In genomic region chrX:134296301-134296700, GRCm38 (mm10) we compare ENCODE assay signal across 8 mouse cellular contexts. TPM values are rescaled to one million over a fixed set of nuclear protein-coding genes. Genes with fewer than 3 reads are reported as not detected.
A peak's percentile ranks its signal among the peaks of the same experiment; 100 is the strongest.
DNase-seq lines count a peak whose midpoint lies in the region; ATAC-seq and TF ChIP-seq lines count a peak whose summit lies in the region.

No protein-coding gene starts in this region.

- peak overlapping the region; percentile 42 for H3K4me3 ChIP-seq in lung, adult 2 months (replicated peaks; ENCODE audit: extremely low read depth, low read depth, low read length)
- peak overlapping the region; percentile 48 to 49 for H3K4me3 ChIP-seq in heart, embryonic 14.5 days (ENCODE audit: control insufficient read depth in 1 of 2, insufficient read depth in 1 of 2, low read depth in 1 of 2, low read length in 2 of 2)
- H3K4me3 ChIP-seq in kidney, embryonic 15.5 days (replicated peaks): peak overlapping the region; percentile 46

- no peak for TF ChIP-seq POLR2A in lung, adult 2 months (IDR thresholded peaks at IDR 0.05; ENCODE audit: borderline replicate concordance, extremely low read depth, low read depth, low read length)

- H3K27me3 ChIP-seq in heart, embryonic 14.5 days (ENCODE audit: control insufficient read depth, insufficient read depth, low read length): 0 out of 2 replicates have a peak, but pooled peaks cover 4% of the 10 kb centered on the region
- peaks cover 51% of the 10 kb centered on the region for H3K27me3 ChIP-seq in kidney, embryonic 15.5 days

- no peak for TF ChIP-seq CTCF in lung, adult 2 months (IDR thresholded peaks at IDR 0.05; ENCODE audit: insufficient read depth, low read length)

- H3K9ac ChIP-seq in heart, embryonic 14.5 days (ENCODE audit: low read length): peak overlapping the region; percentile 56
- H3K9ac ChIP-seq in kidney, embryonic 15.5 days: 0 out of 2 replicates have a peak overlapping the region, but pooled peaks have one; percentile 4

- no peaks in the 10 kb centered on the region for H3K36me3 ChIP-seq in heart, embryonic 14.5 days (ENCODE audit: control insufficient read depth, insufficient read depth, low read length)
- no peaks in the 10 kb centered on the region for H3K36me3 ChIP-seq in kidney, embryonic 15.5 days

- DNase-seq in lung, adult 2 months: peak; percentile 3
- DNase-seq in lung, postnatal 25 days (ENCODE audit: low spot score): no peak
- peak; percentile 74 for DNase-seq in cerebellum, adult 9-11 months
- DNase-seq in testis, postnatal 10 days (ENCODE audit: low spot score): peak; percentile 73
- DNase-seq in thymus, postnatal 0 days (ENCODE audit: low spot score): no peak

- H3K4me2 ChIP-seq in heart, embryonic 14.5 days (ENCODE audit: low read length): peak overlapping the region; percentile 71
- H3K4me2 ChIP-seq in kidney, embryonic 15.5 days: peak overlapping the region; percentile 66

- H3K9me3 ChIP-seq in heart, embryonic 14.5 days (ENCODE audit: control insufficient read depth, low read length): no peaks in the 10 kb centered on the region
- no peaks in the 10 kb centered on the region for H3K9me3 ChIP-seq in kidney, embryonic 15.5 days (replicated peaks)

- H3K27ac ChIP-seq in heart, embryonic 14.5 days (replicated peaks in 1 of 2; ENCODE audit: control insufficient read depth in 1 of 2, insufficient read depth in 1 of 2, low read depth in 2 of 2, low read length in 2 of 2): no peak overlapping the region
- H3K27ac ChIP-seq in kidney, embryonic 15.5 days: no peak overlapping the region

- no peak for ATAC-seq in heart, embryonic 14.5 days (ENCODE audit: insufficient number of reproducible peaks, insufficient read depth, low FRiP score, low read depth)
- ATAC-seq in kidney, embryonic 15.5 days (replicated peaks; ENCODE audit: low FRiP score): no peak; the same call in 1 of the 2 replicates
- ATAC-seq in megakaryocyte progenitor cell, adult 5-6 weeks (replicated peaks; ENCODE audit: poor library complexity): peak; percentile 41

- 45% methylated on average over 9 of the region's 9 CpGs for WGBS in lung, adult 2 months
- WGBS in heart, embryonic 14.5 days: 40% methylated on average over 9 of the region's 9 CpGs
- 29% methylated on average over 9 of the region's 9 CpGs for whole genome bisulfite sequencing in kidney, embryonic 15.5 days

- peaks cover 2% of the 10 kb centered on the region for H3K4me1 ChIP-seq in lung, adult 2 months (ENCODE audit: control insufficient read depth, insufficient read depth, low read length)
- H3K4me1 ChIP-seq in heart, embryonic 14.5 days (ENCODE audit: control insufficient read depth in 2 of 2, insufficient read depth in 2 of 2, low read length in 2 of 2): no peaks in the 10 kb centered on the region; a peak in 1 of 4 replicates
- no peaks in the 10 kb centered on the region for H3K4me1 ChIP-seq in kidney, embryonic 15.5 days

RNA-seq across cellular contexts. Expression of gene Tmem35a, which starts 1.3 kb away (rescaled TPM):
- 1.1 and 1.6 TPM in 2 replicates for polyA plus RNA-seq in lung, adult 2 months (2012; rRNA removed)
- polyA plus RNA-seq in heart, embryonic 14.5 days (2014; fragmentation: Nextera tagmentation; extraction: Ambion mirVana): 14.8 and 20.2 TPM in 2 replicates
- polyA plus RNA-seq in kidney, embryonic 15.5 days (2015; fragmentation: Nextera tagmentation; extraction: Ambion mirVana): 11.1 and 12.0 TPM in 2 replicates
- total RNA-seq in megakaryocyte progenitor cell, adult 5-6 weeks (2015): not detected in 2 replicates
- not detected in 2 replicates for total RNA-seq in megakaryocyte progenitor cell, adult 5-6 weeks (2017)
- polyA plus RNA-seq in thymus, postnatal 0 days (2015; fragmentation: Nextera tagmentation; extraction: Ambion mirVana): 2.3 and 2.4 TPM in 2 replicates

RNA-seq across cellular contexts. Expression of gene Cenpi, which starts 11.6 kb away (rescaled TPM):
- polyA plus RNA-seq in lung, adult 2 months (2012; rRNA removed): 0.12 and 0.32 TPM in 2 replicates
- 28.7 and 31.3 TPM in 2 replicates for polyA plus RNA-seq in heart, embryonic 14.5 days (2014; fragmentation: Nextera tagmentation; extraction: Ambion mirVana)
- polyA plus RNA-seq in kidney, embryonic 15.5 days (2015; fragmentation: Nextera tagmentation; extraction: Ambion mirVana): 33.1 and 33.7 TPM in 2 replicates
- total RNA-seq in megakaryocyte progenitor cell, adult 5-6 weeks (2015): 34.5 and 38.5 TPM in 2 replicates
- total RNA-seq in megakaryocyte progenitor cell, adult 5-6 weeks (2017): 35.3 and 42.9 TPM in 2 replicates
- polyA plus RNA-seq in thymus, postnatal 0 days (2015; fragmentation: Nextera tagmentation; extraction: Ambion mirVana): 23.7 and 25.8 TPM in 2 replicates

RNA-seq across cellular contexts. Expression of gene Trmt2b, which starts 19.5 kb away (rescaled TPM):
- 5.3 and 9.1 TPM in 2 replicates for polyA plus RNA-seq in lung, adult 2 months (2012; rRNA removed)
- 43.7 and 48.8 TPM in 2 replicates for polyA plus RNA-seq in heart, embryonic 14.5 days (2014; fragmentation: Nextera tagmentation; extraction: Ambion mirVana)
- polyA plus RNA-seq in kidney, embryonic 15.5 days (2015; fragmentation: Nextera tagmentation; extraction: Ambion mirVana): 16.9 and 18.9 TPM in 2 replicates
- total RNA-seq in megakaryocyte progenitor cell, adult 5-6 weeks (2015): 29.4 and 32.6 TPM in 2 replicates
- total RNA-seq in megakaryocyte progenitor cell, adult 5-6 weeks (2017): 35.6 and 37.4 TPM in 2 replicates
- 17.6 and 18.1 TPM in 2 replicates for polyA plus RNA-seq in thymus, postnatal 0 days (2015; fragmentation: Nextera tagmentation; extraction: Ambion mirVana)

Comparison
In these comparisons a context has a peak if more than half of its experiments do, and no peak if none do; other contexts are left out.
1. DNase-seq: peak in lung, adult 2 months (single experiment), cerebellum, adult 9-11 months (single experiment) and testis, postnatal 10 days (single experiment); none in lung, postnatal 25 days (single experiment) and thymus, postnatal 0 days (single experiment).
2. RNA of gene Cenpi, which starts 11.6 kb away (polyA plus RNA-seq): 33.1 to 33.7 TPM in kidney, embryonic 15.5 days, 28.7 to 31.3 TPM in heart, embryonic 14.5 days and 23.7 to 25.8 TPM in thymus, postnatal 0 days; 0.12 to 0.32 TPM in lung, adult 2 months; every median in the first group is over 10 times any median in the second.
3. Peak in every context shown above with its lines, with median percentiles within 50 percentile points of each other: H3K4me3 ChIP-seq.